Mouse (Mus musculus) thymus, adult 2 months (tissue): ENCODE data around the gene Vwce. TPM values are rescaled to one million over a fixed set of nuclear protein-coding genes. Genes with fewer than 3 reads are reported as not detected.

Source experiments
- DNase-seq: peaks from one replicate; pipeline ENCODE4 v3.0.0; 2021
- H3K27ac ChIP-seq: fragments of 200-500 bp; 2 replicates; pipeline ENCODE4 v1.5.1; 2012; ENCODE audit warnings: low read length, control low read depth; ENCODE audit not compliant: control insufficient read depth, insufficient read depth
- H3K27me3 ChIP-seq: fragments of 200-500 bp; 2 replicates; pipeline ENCODE4 v1.6.1; 2012; ENCODE audit warnings: mild to moderate bottlenecking, low read length, moderate library complexity, mixed read lengths; ENCODE audit not compliant: control insufficient read depth, insufficient read depth
- H3K36me3 ChIP-seq: fragments of 200-500 bp; 2 replicates; pipeline ENCODE4 v1.6.1; 2012; ENCODE audit warnings: mild to moderate bottlenecking, low read length, moderate library complexity; ENCODE audit not compliant: control insufficient read depth, insufficient read depth
- H3K4me1 ChIP-seq: fragments of 200-500 bp; replicated peaks from 2 replicates; pipeline ENCODE4 v1.6.1; 2012; ENCODE audit warnings: low read length; ENCODE audit not compliant: control insufficient read depth, insufficient read depth
- H3K4me3 ChIP-seq: fragments of 200-500 bp; 2 replicates; pipeline ENCODE4 v1.5.1; 2012; ENCODE audit warnings: mild to moderate bottlenecking, low read length, control low read depth, moderate library complexity; ENCODE audit not compliant: control insufficient read depth, insufficient read depth
- CTCF ChIP-seq: fragments of 200-500 bp; IDR thresholded peaks from 2 replicates; pipeline ENCODE4 v1.5.1; 2012; ENCODE audit warnings: mild to moderate bottlenecking, control low read depth, low read length, moderate library complexity, borderline replicate concordance; ENCODE audit not compliant: control insufficient read depth, poor library complexity, insufficient read depth; ENCODE audit errors: extremely low read depth
- POLR2A ChIP-seq: fragments of 200-500 bp; IDR thresholded peaks from 2 replicates; pipeline ENCODE4 v1.6.1; 2012; ENCODE audit warnings: mild to moderate bottlenecking, low read length, control low read depth, moderate library complexity; ENCODE audit not compliant: control insufficient read depth, poor library complexity, insufficient read depth; ENCODE audit errors: extremely low read depth
- WGBS: fragments of 180-500 bp; shearing (Covaris S2); methylation state at CpG from one replicate; pipeline ENCODE4 v1.1.7; 2018; 5-methylcytosine and 5-hydroxymethylcytosine counted together
- polyA plus RNA-seq: library from polyadenylated mRNA; depleted of rRNA; stranded (reverse); fragments of >200 nt; gene quantifications from 2 replicates; pipeline ENCODE4 v1.2.3, GENCODE M21; 2012

Vwce gene
- polyA plus RNA-seq, 1 experiment = 3.1 TPM

DNA sequence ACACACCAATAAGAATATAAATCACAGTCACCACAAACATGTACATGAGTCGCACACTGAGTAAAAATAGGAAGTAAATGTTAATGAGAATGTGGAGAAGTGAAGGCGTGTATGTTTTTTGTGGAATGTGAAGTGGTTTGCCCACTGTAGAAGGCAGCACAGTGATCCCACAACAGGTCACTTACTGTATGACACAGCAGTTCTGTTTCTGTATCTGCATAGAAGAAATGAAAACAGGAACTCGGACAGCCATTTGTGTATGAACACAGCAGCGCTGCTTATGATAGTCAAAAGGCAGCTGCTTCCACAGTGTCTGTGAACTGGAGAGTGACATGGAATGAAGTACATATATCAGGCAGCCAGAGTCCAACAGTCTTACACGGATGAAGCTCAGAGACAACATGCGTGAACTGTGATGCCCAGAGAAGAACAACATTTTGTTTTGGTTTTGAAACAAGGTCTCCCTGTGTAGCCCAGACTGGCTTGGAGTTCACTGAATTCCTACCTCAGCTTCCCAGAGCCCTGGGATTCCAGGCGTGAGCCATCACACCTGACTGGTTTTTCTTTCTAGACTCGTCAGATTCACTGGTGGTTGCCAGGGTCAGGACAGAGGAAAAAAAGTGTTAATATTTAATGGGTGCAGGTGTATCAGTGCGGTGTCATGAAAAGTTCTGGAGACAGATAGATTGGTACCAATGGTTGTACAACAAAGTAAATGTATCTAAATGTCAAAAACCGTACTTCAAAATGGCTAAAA lies 60.1 kb downstream of the Vwce start:
- WGBS = 69% methylated on average over 10 of the region's 10 CpGs
- Histone ChIP-seq H3K27ac (peak overlapping the region; percentile 27; the same call in 1 of the 2 replicates), H3K4me3 (no peak overlapping the region), H3K36me3 (no peaks in the 10 kb centered on the region), H3K4me1 (peaks cover 27% of the 10 kb centered on the region), H3K27me3 (no peaks in the 10 kb centered on the region)
- DNase-seq = no peak
- TF ChIP-seq POLR2A (no peak), CTCF (no peak)

DNA sequence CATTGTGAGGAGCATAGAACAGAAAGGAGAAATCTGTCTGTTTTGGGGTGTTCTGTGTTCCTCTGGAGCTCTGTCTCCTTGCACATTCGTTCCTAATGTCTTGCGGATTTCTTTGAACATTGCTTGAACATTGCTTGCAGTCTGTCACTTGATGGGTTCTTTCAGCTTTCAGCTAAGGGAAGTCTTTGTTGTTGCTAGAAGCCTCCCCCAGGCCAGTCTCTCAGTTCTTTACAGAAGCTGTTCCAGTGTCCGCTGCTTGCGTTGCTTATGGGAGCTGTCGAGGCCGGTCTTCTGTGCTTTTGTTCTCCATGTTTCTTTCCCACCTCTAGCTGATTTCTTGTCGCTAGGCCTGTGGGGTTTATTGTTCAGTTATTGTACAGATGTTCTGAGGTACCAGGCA lies 61.8 kb downstream of the Vwce start:
- no peak for DNase-seq
- Histone ChIP-seq H3K4me1 (peaks cover 29% of the 10 kb centered on the region), H3K27ac (no peak overlapping the region), H3K27me3 (no peaks in the 10 kb centered on the region), H3K36me3 (no peaks in the 10 kb centered on the region), H3K4me3 (no peak overlapping the region)
- WGBS = 63% methylated on average over 7 of the region's 7 CpGs
- TF ChIP-seq CTCF (no peak), POLR2A (no peak)

DNA sequence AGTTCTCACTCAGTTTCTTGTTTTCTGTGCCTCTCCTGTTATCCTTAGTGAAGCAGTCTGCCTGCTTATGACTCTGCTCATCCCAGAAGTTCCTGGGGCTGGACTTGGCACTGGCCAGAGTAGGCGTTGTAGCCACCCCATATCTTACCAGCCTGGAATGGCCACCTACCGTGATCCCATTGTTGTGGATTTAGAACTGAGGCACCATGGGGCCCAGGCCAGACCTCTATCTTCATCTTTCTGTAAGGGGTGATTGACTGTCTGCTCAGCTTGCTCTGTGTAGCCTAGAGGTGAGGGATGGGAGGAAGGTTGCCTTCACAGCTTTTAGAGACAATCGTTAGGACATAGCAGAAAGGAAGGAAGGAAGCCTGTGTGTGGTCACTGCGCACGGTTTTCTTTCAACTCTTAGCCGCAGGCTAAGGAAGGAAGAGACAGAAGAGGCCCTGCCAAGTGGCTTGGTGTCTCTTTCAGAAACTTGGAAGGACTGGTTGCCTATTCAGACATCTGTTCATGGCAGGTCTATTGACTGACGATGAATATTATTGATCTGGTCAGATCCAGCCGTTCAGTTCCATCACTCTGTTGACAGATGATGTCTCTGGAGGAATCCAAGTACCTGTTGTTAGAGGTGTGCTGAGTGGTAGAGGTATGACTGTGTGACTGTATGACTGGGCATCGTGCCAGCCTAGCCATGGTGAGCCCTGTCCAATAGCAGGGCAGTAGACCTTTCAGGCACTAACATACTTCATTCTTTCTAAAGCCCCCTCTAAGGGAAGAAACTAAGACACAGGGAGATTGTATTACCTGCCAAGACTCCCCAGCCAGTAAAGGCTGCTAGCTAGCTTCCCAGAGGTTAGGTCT lies 64.3 kb downstream of the Vwce start:
- Histone ChIP-seq H3K36me3 (no peaks in the 10 kb centered on the region), H3K4me3 (no peak overlapping the region), H3K4me1 (peaks cover 37% of the 10 kb centered on the region), H3K27ac (no peak overlapping the region), H3K27me3 (no peaks in the 10 kb centered on the region)
- no peak for DNase-seq
- TF ChIP-seq CTCF (no peak), POLR2A (no peak)
- 25% methylated on average over 9 of the region's 9 CpGs for WGBS

DNA sequence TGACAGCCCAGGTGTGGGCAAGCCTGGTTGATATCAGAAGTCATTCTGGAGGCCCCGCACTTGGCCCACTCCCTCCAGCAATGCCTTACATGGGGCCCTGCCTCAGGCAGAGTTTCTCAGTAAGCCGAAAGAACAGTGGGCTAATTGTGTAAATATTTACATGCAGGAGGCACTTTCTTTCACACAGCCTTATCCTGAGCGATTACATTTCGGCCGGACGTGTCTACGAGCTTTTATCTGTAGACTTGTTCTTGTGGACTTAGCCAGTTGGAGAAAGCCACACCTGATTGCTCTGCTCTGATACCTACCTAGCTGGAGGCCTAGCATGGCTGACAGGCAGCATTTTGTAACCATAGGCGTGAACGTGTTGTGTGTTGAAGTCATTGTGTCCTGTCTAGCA lies 65.8 kb downstream of the Vwce start:
- Histone ChIP-seq H3K27ac (no peak overlapping the region), H3K36me3 (no peaks in the 10 kb centered on the region), H3K27me3 (no peaks in the 10 kb centered on the region), H3K4me3 (no peak overlapping the region), H3K4me1 (peaks cover 38% of the 10 kb centered on the region)
- TF ChIP-seq CTCF = no peak
- TF ChIP-seq POLR2A = no peak
- WGBS = 94% methylated on average over 9 of the region's 9 CpGs
- DNase-seq = no peak

DNA sequence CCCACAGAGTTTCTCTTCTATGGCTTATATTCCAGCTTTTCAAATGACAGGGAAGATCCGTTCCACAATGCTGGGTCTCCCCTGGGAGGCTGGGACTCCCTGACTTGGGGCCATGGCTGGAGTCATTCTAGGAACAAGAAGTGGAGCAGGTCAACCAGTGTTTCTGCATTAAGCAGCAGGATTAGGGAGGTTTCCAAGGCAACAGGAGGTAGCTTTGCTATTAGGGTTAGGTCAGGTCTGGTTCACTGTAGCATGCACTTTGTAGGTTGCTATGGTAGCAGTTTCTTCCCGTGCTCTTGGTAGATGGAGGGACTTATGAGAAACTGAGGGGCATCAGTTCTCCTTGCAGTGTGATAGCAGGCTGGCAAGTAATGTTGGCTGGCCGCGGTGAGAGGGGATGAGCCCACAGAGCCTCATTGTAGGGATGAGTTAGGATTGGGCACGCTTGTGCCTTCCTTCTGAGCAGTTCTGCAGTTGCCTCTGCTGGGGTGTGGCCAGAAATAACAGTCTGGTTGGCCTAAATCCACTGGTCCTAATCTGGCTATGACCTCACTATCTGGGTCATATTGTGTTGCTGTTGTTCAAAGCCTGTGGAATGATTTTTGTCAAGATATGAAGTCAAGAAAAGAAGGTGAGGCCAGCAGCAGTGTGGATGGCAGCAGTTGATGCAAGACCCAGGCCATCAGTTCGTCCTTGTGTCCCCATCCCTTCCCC lies 67.2 kb downstream of the Vwce start:
- H3K27me3 ChIP-seq = no peaks in the 10 kb centered on the region
- peaks cover 35% of the 10 kb centered on the region for H3K4me1 ChIP-seq
- WGBS = 88% methylated on average over 6 of the region's 6 CpGs
- H3K4me3 ChIP-seq = no peak overlapping the region
- DNase-seq = no peak
- H3K27ac ChIP-seq = no peak overlapping the region
- no peak for TF ChIP-seq CTCF
- no peak for TF ChIP-seq POLR2A
- no peaks in the 10 kb centered on the region for H3K36me3 ChIP-seq

- TF ChIP-seq POLR2A = no peak
- no peak for TF ChIP-seq CTCF
- DNase-seq = no peak
- 82% methylated on average over 8 of the region's 8 CpGs for WGBS
- H3K4me1 ChIP-seq = peaks cover 35% of the 10 kb centered on the region
- H3K27ac ChIP-seq = no peak overlapping the region
- no peaks in the 10 kb centered on the region for H3K36me3 ChIP-seq
- no peaks in the 10 kb centered on the region for H3K27me3 ChIP-seq
- H3K4me3 ChIP-seq = no peak overlapping the region
These were observed 68.1 kb downstream of the Vwce start for GRCm38 (mm10) chr19:10702125-10702524.
